Comparison of ENCODE assay signal across 24 mouse cellular contexts in genomic region chr11:35853651-35854050, GRCm38 (mm10). TPM values are rescaled to one million over a fixed set of nuclear protein-coding genes. Genes with fewer than 3 reads are reported as not detected.
DNase-seq lines count a peak whose midpoint lies in the region; ATAC-seq and TF ChIP-seq lines count a peak whose summit lies in the region.
"Had no signal": no experiment of that assay in that cellular context is flagged by ENCODE, and none has a peak within 500 bp of the region (broad histone marks: within the 10 kb centered on the region; RNA-seq: fewer than 3 reads in every experiment).

No protein-coding gene starts in this region.

- dilution Hi-C loops in CH12.LX (cut with MboI; ENCODE audit: extremely low pct_ligation_motif_present, extremely low pct_unique_long_range_greater_than_20kb, low sequenced_read_pairs) = no loop called here

- no peak overlapping the region for H3K27ac ChIP-seq in kidney, postnatal 0 days
- H3K27ac ChIP-seq in CH12.LX (ENCODE audit: insufficient read depth, low read depth) = no peak overlapping the region
- H3K27ac ChIP-seq: embryonic facial prominence, embryonic 15.5 days; heart, embryonic 10.5 days; hindbrain, embryonic 13.5 days had no signal

- intact Hi-C loops in heart, postnatal 36 days (cut with DNase I) = no loop called here

- H3K36me3 ChIP-seq in kidney, postnatal 0 days (ENCODE audit: insufficient read depth, low read length) = peaks cover 8% of the 10 kb centered on the region; the same call in 1 of the 2 replicates
- H3K36me3 ChIP-seq in CH12.LX (replicated peaks in 1 of 2; ENCODE audit: control insufficient read depth in 1 of 2, insufficient read depth in 1 of 2, low read length in 1 of 2) = peaks cover 0 to 40% of the 10 kb centered on the region in 2 experiments

- H3K4me1 ChIP-seq in kidney, postnatal 0 days (replicated peaks; ENCODE audit: insufficient read depth, low read length) = no peaks in the 10 kb centered on the region
- H3K4me1 ChIP-seq in CH12.LX (ENCODE audit: control insufficient read depth in 1 of 2, insufficient read depth in 2 of 2) = peaks cover 0 to 4% of the 10 kb centered on the region in 2 experiments; a peak in 1 of 4 replicates
- H3K4me1 ChIP-seq: embryonic facial prominence, embryonic 15.5 days had no signal

- H3K27me3 ChIP-seq in kidney, postnatal 0 days (ENCODE audit: insufficient read depth, low read length) = no peaks in the 10 kb centered on the region
- no peaks in the 10 kb centered on the region for H3K27me3 ChIP-seq in CH12.LX (replicated peaks)
- H3K27me3 ChIP-seq: embryonic facial prominence, embryonic 15.5 days; forebrain, embryonic 15.5 days; hindbrain, embryonic 13.5 days had no signal

- TF ChIP-seq CTCF in kidney, postnatal 0 days (IDR thresholded peaks at IDR 0.05; ENCODE audit: low read depth) = peak; percentile 19; the same call in 1 of the 2 replicates
- TF ChIP-seq CTCF in CH12.LX (conservative IDR thresholded peaks at IDR 0.05 in 1 of 2, IDR thresholded peaks at IDR 0.05 in 1 of 2; ENCODE audit: low read depth in 2 of 2, low read length in 2 of 2) = peak; percentile 16 to 42; a peak in 3 of 4 replicates

- H3K9me3 ChIP-seq in kidney, postnatal 0 days (replicated peaks; ENCODE audit: low read length) = no peaks in the 10 kb centered on the region
- H3K9me3 ChIP-seq in CH12.LX (replicated peaks; ENCODE audit: low read length) = no peaks in the 10 kb centered on the region
- H3K9me3 ChIP-seq: embryonic facial prominence, embryonic 15.5 days; forebrain, embryonic 15.5 days; heart, embryonic 10.5 days; hindbrain, embryonic 13.5 days had no signal

- 95% methylated on average over 4 of the region's 4 CpGs for WGBS in kidney, postnatal 0 days

- no peak overlapping the region for H3K4me3 ChIP-seq in kidney, postnatal 0 days (replicated peaks; ENCODE audit: low read depth, low read length)
- H3K4me3 ChIP-seq in CH12.LX (replicated peaks in 1 of 3; ENCODE audit: low read depth in 2 of 3, low read length in 2 of 3, poor library complexity in 1 of 3) = no peak overlapping the region
- H3K4me3 ChIP-seq: embryonic facial prominence, embryonic 15.5 days; erythroblast, embryonic 14.5 days; forebrain, embryonic 10.5 days; forebrain, embryonic 15.5 days; heart, embryonic 10.5 days; hindbrain, embryonic 13.5 days had no signal

- no peak for ATAC-seq in kidney, postnatal 0 days (replicated peaks; ENCODE audit: low FRiP score, low read depth)
- ATAC-seq: CD4-positive, CD25-positive, alpha-beta regulatory T cell, adult 4 months; forebrain, embryonic 15.5 days had no signal

- no peaks in the 10 kb centered on the region for H3K79me2 ChIP-seq in CH12.LX (replicated peaks; ENCODE audit: control insufficient read depth, extremely low read depth, insufficient read depth, poor library complexity, severe bottlenecking)

- peak; percentile 23 for TF ChIP-seq RAD21 in CH12.LX (IDR thresholded peaks at IDR 0.05; ENCODE audit: low read depth, low read length)

- TF ChIP-seq EP300 in CH12.LX (IDR thresholded peaks at IDR 0.05; ENCODE audit: low read length) = no peak

- no peak overlapping the region for H3K4me2 ChIP-seq in kidney, postnatal 0 days (ENCODE audit: low read length)
- H3K4me2 ChIP-seq in CH12.LX (ENCODE audit: insufficient read depth, low read depth, poor library complexity, severe bottlenecking) = no peak overlapping the region
- H3K4me2 ChIP-seq: embryonic facial prominence, embryonic 15.5 days; forebrain, embryonic 15.5 days; hindbrain, embryonic 13.5 days had no signal

- no peak for TF ChIP-seq POLR2A in CH12.LX (IDR thresholded peaks at IDR 0.05; ENCODE audit: low read depth, low read length)

- in situ Hi-C loops in CH12.LX (cut with MboI; ENCODE audit: low pct_ligation_motif_present, low pct_unique_long_range_greater_than_20kb, low sequenced_read_pairs) = no loop called here

- no peak overlapping the region for H3K9ac ChIP-seq in kidney, postnatal 0 days (ENCODE audit: low read depth, low read length)
- no peak overlapping the region for H3K9ac ChIP-seq in CH12.LX (ENCODE audit: insufficient read depth, low read depth)
- H3K9ac ChIP-seq: embryonic facial prominence, embryonic 15.5 days; forebrain, embryonic 15.5 days; hindbrain, embryonic 13.5 days had no signal

- DNase-seq in kidney, postnatal 0 days (ENCODE audit: low spot score) = no peak
- DNase-seq in kidney, adult 18-20 months = no peak
- DNase-seq in CH12.LX (ENCODE audit: extremely low read depth) (no peak), ES-CJ7 (ENCODE audit: low read depth, low spot score) (peak; percentile 43)
- no peak for DNase-seq in spleen, adult 12 weeks (ENCODE audit: low spot score)
- no peak for DNase-seq in heart, postnatal 36 days
- DNase-seq: adrenal gland, postnatal 10 days; B cell, adult 2 months; cerebellum, adult 11 months; cerebellum, adult 8-10 months; cerebellum, postnatal 14 days; embryo, embryonic 11 days; gastrocnemius, postnatal 10 days; heart, adult 18-20 months; heart, postnatal 10 days had no signal

TF ChIP-seq in CH12.LX, 34 proteins besides CTCF, POLR2A, EP300 and RAD21:
- TF ChIP-seq MYC (IDR thresholded peaks at IDR 0.05; ENCODE audit: low read depth, low read length) (no peak), GABPA (IDR thresholded peaks at IDR 0.05; ENCODE audit: insufficient replicate concordance, low read depth, low read length) (no peak), SIN3A (IDR thresholded peaks at IDR 0.05; ENCODE audit: low read length) (no peak), ZKSCAN1 (IDR thresholded peaks at IDR 0.05; ENCODE audit: borderline replicate concordance, low read depth, low read length) (no peak), MAZ (IDR thresholded peaks at IDR 0.05; ENCODE audit: low read depth, low read length) (no peak), JUN (IDR thresholded peaks at IDR 0.05; ENCODE audit: insufficient read depth, low read depth, low read length) (no peak), SMC3 (IDR thresholded peaks at IDR 0.05; ENCODE audit: low read depth, low read length) (no peak; the same call in 1 of the 2 replicates), TCF12 (IDR thresholded peaks at IDR 0.05; ENCODE audit: low read depth, low read length) (no peak)

RNA-seq across cellular contexts. Expression of gene Rars, which starts 19.3 kb away (rescaled TPM):
- 67.9 and 72.1 TPM in 2 replicates for polyA plus RNA-seq in kidney, postnatal 0 days (2015; fragmentation: Nextera tagmentation; extraction: Ambion mirVana)
- total RNA-seq in CH12.LX (2012; rRNA removed) (169 and 207 TPM in 2 replicates), CH12.LX (2014; rRNA removed) (280 and 301 TPM in 2 replicates)
- polyA plus RNA-seq in CH12.LX (2012; ENCODE audit: insufficient read length, low read depth) = 328 and 338 TPM in 2 replicates
- total RNA-seq in heart, postnatal 36 days (2021) = 10 to 100 TPM; 34.8 to 34.9 TPM

RNA-seq across cellular contexts. Expression of gene Fbll1, which starts 55.0 kb away (rescaled TPM):
- polyA plus RNA-seq in kidney, postnatal 0 days (2015; fragmentation: Nextera tagmentation; extraction: Ambion mirVana) = not detected in 2 replicates
- total RNA-seq in CH12.LX (2012; rRNA removed) (not detected in 2 replicates), CH12.LX (2014; rRNA removed) (not detected in 2 replicates)
- polyA plus RNA-seq in CH12.LX (2012; ENCODE audit: insufficient read length, low read depth) = not detected in 2 replicates
- total RNA-seq in heart, postnatal 36 days (2021) = not detected
- total RNA-seq: common myeloid progenitor, adult 5-6 weeks; gastrocnemius, postnatal 4 days; heart, adult 18-20 months; heart, postnatal 10 days had no signal
- polyA plus RNA-seq: CD4-positive, CD25-positive, alpha-beta regulatory T cell, adult 4 months; erythroblast, embryonic 14.5 days; heart, embryonic 10.5 days had no signal

Comparison
In these comparisons a context has a peak if more than half of its experiments do, and no peak if none do; other contexts are left out.
1. RNA of gene Rars, which starts 19.3 kb away (total RNA-seq): 169 to 301 TPM in CH12.LX; 34.8 to 34.9 TPM in heart, postnatal 36 days; every median in the first group is over 4 times any median in the second.